Comparison of ENCODE assay signal across 4 mouse cellular contexts in the genomic region with DNA sequence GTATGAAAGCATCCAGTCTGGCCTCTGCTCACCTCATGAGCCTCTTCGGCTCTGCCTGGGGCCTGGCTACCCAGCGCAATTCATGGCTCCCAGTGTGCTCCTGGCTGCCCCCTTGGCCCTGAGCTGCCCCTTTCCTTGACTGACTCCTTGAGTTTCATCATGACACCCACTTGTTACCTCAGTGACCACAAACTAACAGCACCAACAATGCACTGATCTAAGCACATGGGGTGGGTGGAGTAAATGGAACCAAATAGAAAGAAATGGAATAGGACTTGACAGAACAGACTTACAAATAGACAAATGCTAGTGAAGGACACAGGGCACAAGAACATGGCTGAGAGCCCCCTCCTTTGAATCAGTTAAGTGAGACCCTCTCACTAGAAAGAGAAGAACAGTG.
"Had no signal": no experiment of that assay in that cellular context is flagged by ENCODE, and none has a peak within 500 bp of the region (broad histone marks: within the 10 kb centered on the region; RNA-seq: fewer than 3 reads in every experiment).

No protein-coding gene starts in this region.

- ATAC-seq: midbrain, embryonic 15.5 days had no signal

- DNase-seq: retina, postnatal 1 day; right cerebral cortex, adult 18-20 months; right cerebral cortex, postnatal 25 days had no signal
